Mouse (Mus musculus) forebrain, embryonic 14.5 days (tissue): ENCODE data around the gene H2al1g. TPM values are rescaled to one million over a fixed set of nuclear protein-coding genes. Genes with fewer than 3 reads are reported as not detected.

ENCODE experiments used
- ATAC-seq: fragments of 200-750 bp; cut with Nextera tagmentation; 2 replicates; pipeline ENCODE4 v1.8.0; 2017; ENCODE audit warnings: mild to moderate bottlenecking, moderate library complexity
- DNase-seq: peaks from one replicate; pipeline ENCODE4 v3.0.0-alpha.2; 2015; ENCODE audit warnings: low spot score
- H3K27ac ChIP-seq: fragments of 300-500 bp; sonication (generic); 2 replicates; pipeline ENCODE4 v1.5.1; 2014; ENCODE audit warnings: low read depth, mild to moderate bottlenecking, control low read depth, low read length, moderate library complexity
- H3K27me3 ChIP-seq: fragments of 300-500 bp; sonication (generic); replicated peaks from 2 replicates; pipeline ENCODE4 v1.6.1; 2014; ENCODE audit warnings: low read length, control low read depth, mixed read lengths; ENCODE audit not compliant: control insufficient read depth, insufficient read depth
- H3K36me3 ChIP-seq: fragments of 300-500 bp; sonication (generic); 2 replicates; pipeline ENCODE4 v1.6.1; 2014; ENCODE audit warnings: low read length, control low read depth; ENCODE audit not compliant: control insufficient read depth, insufficient read depth
- H3K4me1 ChIP-seq: fragments of 300-500 bp; sonication (generic); 2 replicates; pipeline ENCODE4 v1.6.1; 2014; ENCODE audit warnings: antibody characterized with exemption, low read length, control low read depth; ENCODE audit not compliant: control insufficient read depth, insufficient read depth
- H3K4me2 ChIP-seq: fragments of 300-500 bp; sonication (generic); 2 replicates; pipeline ENCODE4 v1.6.1; 2014; ENCODE audit warnings: mild to moderate bottlenecking, control low read depth, low read length
- H3K4me3 ChIP-seq: fragments of 300-500 bp; sonication (generic); 2 replicates; pipeline ENCODE4 v1.5.1; 2014; ENCODE audit warnings: low read depth, low read length, control low read depth
- H3K9ac ChIP-seq: fragments of 300-500 bp; sonication (generic); 2 replicates; pipeline ENCODE4 v1.6.1; 2014; ENCODE audit warnings: mild to moderate bottlenecking, low read length, control low read depth, moderate library complexity
- H3K9me3 ChIP-seq: fragments of 300-500 bp; sonication (generic); replicated peaks from 2 replicates; pipeline ENCODE4 v1.6.1; 2016; ENCODE audit warnings: low read length, control low read depth, mixed read lengths; ENCODE audit not compliant: control insufficient read depth
- WGBS: fragments of 180-500 bp; shearing (Covaris S2); extraction: QIAGEN DNeasy Blood & Tissue Kit; methylation state at CpG from one replicate; pipeline ENCODE4 v1.1.7; 2014; 5-methylcytosine and 5-hydroxymethylcytosine counted together
- polyA plus RNA-seq: library from polyadenylated mRNA; unstranded; fragments of >200 nt; fragmentation: Nextera tagmentation; extraction: Ambion mirVana; gene quantifications from 2 replicates; pipeline ENCODE4 v1.2.1, GENCODE M21; 2014

H2al1g gene
- polyA plus RNA-seq, 1 experiment from 2014 or later = not detected

DNA sequence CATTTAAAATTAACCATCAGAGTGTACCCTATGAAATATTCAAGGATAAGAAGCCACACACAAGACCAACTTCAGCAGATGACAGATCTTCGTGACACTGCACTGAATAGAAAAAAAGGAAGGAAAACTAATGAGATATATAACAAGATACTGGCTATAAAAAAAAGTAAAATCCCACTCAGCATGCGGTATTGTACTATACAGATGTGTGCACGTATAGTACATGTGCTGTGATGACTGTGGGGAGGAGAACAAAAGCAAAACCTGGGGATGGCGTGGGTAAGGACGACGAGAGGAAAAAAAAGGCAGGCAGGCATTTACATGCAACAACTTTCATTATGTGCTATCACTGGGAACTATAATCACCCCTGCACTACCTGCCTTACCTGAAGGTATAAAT lies 42.8 kb downstream of the H2al1g start:
- Histone ChIP-seq H3K27ac (no peak overlapping the region), H3K9ac (no peak overlapping the region), H3K4me3 (no peak overlapping the region), H3K27me3 (no peaks in the 10 kb centered on the region), H3K4me1 (peaks cover 2% of the 10 kb centered on the region; the same call in 1 of the 2 replicates), H3K4me2 (no peak overlapping the region), H3K9me3 (no peaks in the 10 kb centered on the region), H3K36me3 (no peaks in the 10 kb centered on the region)
- 80% methylated on average over 6 of the region's 6 CpGs for WGBS
- ATAC-seq (no peak), DNase-seq (no peak)

DNA sequence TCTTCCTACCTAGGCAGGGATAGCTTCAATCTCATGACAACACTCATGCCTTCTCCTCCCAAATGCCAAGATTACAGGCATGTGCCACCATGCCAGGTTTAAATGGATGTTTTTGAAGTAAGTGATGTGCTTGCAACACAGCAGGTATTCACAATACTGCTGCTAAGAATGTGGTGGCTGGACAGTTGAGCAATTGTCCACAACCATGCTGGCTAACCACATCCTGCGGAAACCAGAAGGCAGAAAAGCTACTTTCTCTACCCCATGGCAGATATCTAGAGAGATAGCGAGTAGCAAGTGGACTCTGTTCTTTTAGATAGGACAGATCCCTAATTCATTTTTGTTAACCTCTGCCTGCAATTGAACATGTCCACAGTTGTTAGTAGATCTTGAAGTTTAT lies 43.2 kb downstream of the H2al1g start:
- no peaks in the 10 kb centered on the region for H3K36me3 ChIP-seq
- no peaks in the 10 kb centered on the region for H3K27me3 ChIP-seq
- no peak overlapping the region for H3K4me3 ChIP-seq
- no peak overlapping the region for H3K27ac ChIP-seq
- no peak for ATAC-seq
- no peaks in the 10 kb centered on the region for H3K9me3 ChIP-seq
- 96% methylated on average over 2 of the region's 2 CpGs for WGBS
- H3K4me2 ChIP-seq = no peak overlapping the region
- H3K9ac ChIP-seq = no peak overlapping the region
- no peak for DNase-seq
- peaks cover 2% of the 10 kb centered on the region; the same call in 1 of the 2 replicates for H3K4me1 ChIP-seq

DNA sequence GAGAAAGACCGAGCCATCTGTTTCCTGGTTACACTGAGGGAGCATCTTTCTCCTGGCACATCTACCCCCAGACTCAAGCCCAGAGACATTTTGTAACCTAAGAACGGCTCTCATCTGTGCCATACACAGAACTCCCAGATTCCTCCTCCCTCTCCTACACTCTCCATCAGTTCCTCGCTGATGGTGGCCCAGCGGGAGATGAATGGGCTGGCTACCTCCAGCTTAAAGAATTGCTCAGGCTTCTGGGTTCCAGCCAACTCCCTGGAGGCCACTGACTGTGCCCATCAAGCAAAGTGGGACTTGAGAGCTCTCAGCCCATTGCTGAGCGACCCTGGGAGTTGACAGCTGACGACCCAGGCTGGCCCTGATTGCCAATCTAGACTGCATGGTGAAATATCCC lies 45.8 kb downstream of the H2al1g start:
- DNase-seq = peak; percentile 74

GRCm38 (mm10) chrX:11365151-11365550 lies 47.1 kb downstream of the H2al1g start:
- DNase-seq (peak; percentile 33), ATAC-seq (no peak)
- Histone ChIP-seq H3K9me3 (no peaks in the 10 kb centered on the region), H3K27me3 (no peaks in the 10 kb centered on the region), H3K9ac (no peak overlapping the region), H3K4me1 (peaks cover 2% of the 10 kb centered on the region; the same call in 1 of the 2 replicates), H3K4me2 (no peak overlapping the region), H3K4me3 (no peak overlapping the region), H3K27ac (no peak overlapping the region), H3K36me3 (no peaks in the 10 kb centered on the region)
- WGBS = 71% methylated on average over 12 of the region's 12 CpGs

More for the DNA sequence above, 45.8 kb downstream of the H2al1g start:
- Histone ChIP-seq H3K9ac (no peak overlapping the region), H3K4me1 (peaks cover 2% of the 10 kb centered on the region; the same call in 1 of the 2 replicates), H3K4me3 (no peak overlapping the region), H3K9me3 (no peaks in the 10 kb centered on the region), H3K4me2 (no peak overlapping the region), H3K36me3 (no peaks in the 10 kb centered on the region), H3K27me3 (no peaks in the 10 kb centered on the region), H3K27ac (no peak overlapping the region)
- ATAC-seq = peak; percentile 84
- 49% methylated on average over 6 of the region's 6 CpGs for WGBS

Other genes with a start within 250 kb of the H2al1g start
- gene H2al1a, start 19.0 kb upstream of the H2al1g start, polyA plus RNA-seq = not detected in 2 replicates
- not detected in 2 replicates for gene H2al1b, start 15.8 kb upstream of the H2al1g start, polyA plus RNA-seq
- not detected in 2 replicates for gene H2al1c, start 12.6 kb upstream of the H2al1g start, polyA plus RNA-seq
- not detected in 2 replicates for gene H2al1d, start 9.4 kb upstream of the H2al1g start, polyA plus RNA-seq
- gene H2al1e, start 6.3 kb upstream of the H2al1g start, polyA plus RNA-seq = not detected in 2 replicates
- gene H2al1f, start 3.1 kb upstream of the H2al1g start, polyA plus RNA-seq = not detected in 2 replicates
- not detected in 2 replicates for gene H2al1h, start 3.2 kb downstream of the H2al1g start, polyA plus RNA-seq
- gene H2al1i, start 6.4 kb downstream of the H2al1g start, polyA plus RNA-seq = not detected in 2 replicates
- not detected in 2 replicates for gene H2al1j, start 9.6 kb downstream of the H2al1g start, polyA plus RNA-seq